24 mouse cellular contexts compared by ENCODE assay signal in genomic region chr4:130319564-130319963, GRCm38 (mm10). TPM values are rescaled to one million over a fixed set of nuclear protein-coding genes. Genes with fewer than 3 reads are reported as not detected.
"Had no signal": no experiment of that assay in that cellular context is flagged by ENCODE, and none has a peak within 500 bp of the region (broad histone marks: within the 10 kb centered on the region; RNA-seq: fewer than 3 reads in every experiment).

No protein-coding gene starts in this region.

- H3K4me3 ChIP-seq: limb, embryonic 10.5 days; limb, embryonic 13.5 days; liver, embryonic 12.5 days; megakaryocyte, embryonic 14.5 days; midbrain, embryonic 10.5 days; neural tube, embryonic 12.5 days; neural tube, embryonic 15.5 days had no signal

- H3K4me1 ChIP-seq: limb, embryonic 10.5 days; limb, embryonic 13.5 days; neural tube, embryonic 12.5 days; neural tube, embryonic 15.5 days had no signal

- DNase-seq: kidney, adult 18-20 months; kidney, adult 9 months; kidney, postnatal 14 days; liver; lung, embryonic 14.5 days; midbrain, embryonic 14.5 days; right cerebral cortex, adult 18-20 months; right cerebral cortex, postnatal 14 days; right cerebral cortex, postnatal 4 days; thymus, adult 2 months; thymus, postnatal 14 days; thymus, postnatal 4 days had no signal

- H3K27me3 ChIP-seq: limb, embryonic 13.5 days; liver, embryonic 12.5 days; megakaryocyte, embryonic 14.5 days; neural tube, embryonic 12.5 days; neural tube, embryonic 15.5 days had no signal

- H3K27ac ChIP-seq: limb, embryonic 10.5 days; limb, embryonic 13.5 days; liver, embryonic 12.5 days; macrophage; midbrain, embryonic 10.5 days; neural tube, embryonic 12.5 days; neural tube, embryonic 15.5 days had no signal

RNA-seq across cellular contexts. Expression of gene Gm10570, which starts 11.1 kb away (rescaled TPM):
- total RNA-seq: layer of hippocampus, postnatal 10 days had no signal
- polyA plus RNA-seq: intestine, embryonic 14.5 days; limb, embryonic 10.5 days; limb, embryonic 13.5 days; liver, embryonic 12.5 days; liver, embryonic 16.5 days; lung, embryonic 14.5 days; macrophage; midbrain, embryonic 10.5 days; midbrain, embryonic 14.5 days; neural tube, embryonic 12.5 days; stomach, embryonic 14.5 days; thymus, adult 2 months had no signal

RNA-seq across cellular contexts. Expression of gene Serinc2, which starts 40.6 kb away (rescaled TPM):
- polyA plus RNA-seq: macrophage had no signal
